Mouse (Mus musculus) left cerebral cortex, adult 8-10 months (tissue): ENCODE results near the gene Trp53bp1. TPM values are rescaled to one million over a fixed set of nuclear protein-coding genes. Genes with fewer than 3 reads are reported as not detected.

Source experiments
- DNase-seq, 2 experiments: peaks; one replicate each; pipeline ENCODE4 v3.0.0; 2022; ENCODE audit warnings: low spot score in 2 of 2
- total RNA-seq, 4 experiments: library from RNA; stranded (reverse); gene quantifications; 2 replicates each; pipeline ENCODE4 v1.2.4; 2022

Trp53bp1 gene
- total RNA-seq, 4 experiments from 2014 or later, result 139 to 154 (median 147) TPM

DNA sequence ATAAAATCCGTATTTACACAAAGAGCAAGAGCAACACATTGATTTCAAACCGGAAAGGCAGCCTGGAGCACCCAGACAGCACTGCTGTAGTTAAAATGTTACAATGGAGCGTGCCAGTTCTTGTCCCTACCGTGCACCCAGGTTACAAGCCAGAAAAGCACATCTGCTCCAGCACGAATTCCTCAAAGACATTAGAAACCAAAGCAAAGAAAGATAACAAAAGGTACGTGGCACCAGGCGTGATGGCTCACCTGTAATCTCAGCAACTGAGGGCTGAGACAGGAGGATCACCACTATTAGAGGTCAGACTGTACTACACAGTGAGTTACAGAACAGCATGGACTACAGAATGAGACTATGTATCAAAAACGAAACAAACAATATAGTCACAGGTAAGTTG is 2.8 kb downstream of the Trp53bp1 start:
- no peak for DNase-seq

DNA sequence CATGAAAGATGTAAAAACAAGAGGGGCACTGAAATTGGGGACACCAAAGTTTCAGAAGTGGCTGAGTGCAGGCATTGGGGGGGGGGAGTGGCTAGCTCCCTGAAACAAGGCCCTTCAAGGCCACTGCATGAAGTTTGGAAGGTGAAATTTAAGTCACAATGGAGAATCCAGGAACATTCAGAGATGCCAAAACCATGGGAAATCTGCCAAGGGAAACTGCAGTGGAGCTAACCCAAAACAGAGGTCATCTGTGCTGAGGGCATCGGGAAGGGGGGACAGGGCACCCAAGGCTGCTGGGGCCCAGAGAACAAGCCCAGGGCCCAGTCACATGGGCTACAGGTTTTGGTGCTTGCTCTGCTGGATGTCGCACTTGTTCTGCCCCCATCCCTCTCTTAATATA is 21.4 kb downstream of the Trp53bp1 start:
- DNase-seq, result no peak

DNA sequence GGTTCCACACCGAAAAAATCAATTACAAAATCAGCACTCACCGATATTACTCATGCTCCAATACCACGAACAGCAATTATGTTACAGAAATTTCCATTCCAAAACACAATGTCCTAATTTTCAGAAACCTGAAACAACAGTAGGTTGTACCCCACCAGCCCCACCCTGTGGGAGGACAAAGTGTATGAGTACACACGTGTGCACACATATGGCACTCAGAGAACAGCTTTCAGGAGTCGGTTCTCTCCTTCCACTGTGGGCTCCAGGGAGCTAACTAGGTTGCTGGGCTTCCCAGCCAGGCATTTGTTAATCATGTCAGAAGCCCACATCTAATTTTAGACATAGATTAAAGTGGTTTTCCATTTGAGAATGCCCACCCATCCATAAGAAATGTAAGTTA is 27.1 kb downstream of the Trp53bp1 start:
- DNase-seq, result no peak

DNA sequence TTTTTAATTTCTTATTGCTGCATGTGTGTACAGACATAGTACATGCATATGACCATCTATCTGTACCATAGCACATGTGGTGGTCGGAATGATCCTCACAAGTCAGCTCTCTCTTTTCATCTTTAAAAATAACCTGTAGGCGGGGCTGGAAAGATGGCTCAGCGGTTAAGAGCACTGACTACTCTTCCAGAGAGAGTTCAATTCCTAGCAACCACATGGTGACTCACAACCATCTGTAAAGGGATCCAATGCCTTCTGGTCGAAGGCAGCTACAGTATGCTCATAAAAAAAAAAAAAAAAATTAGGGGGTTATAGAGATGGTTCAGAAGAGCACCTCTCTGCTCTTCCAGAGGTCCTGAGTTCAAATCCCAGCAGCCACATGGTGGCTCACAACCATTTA is 31.8 kb downstream of the Trp53bp1 start:
- no peak for DNase-seq

DNA sequence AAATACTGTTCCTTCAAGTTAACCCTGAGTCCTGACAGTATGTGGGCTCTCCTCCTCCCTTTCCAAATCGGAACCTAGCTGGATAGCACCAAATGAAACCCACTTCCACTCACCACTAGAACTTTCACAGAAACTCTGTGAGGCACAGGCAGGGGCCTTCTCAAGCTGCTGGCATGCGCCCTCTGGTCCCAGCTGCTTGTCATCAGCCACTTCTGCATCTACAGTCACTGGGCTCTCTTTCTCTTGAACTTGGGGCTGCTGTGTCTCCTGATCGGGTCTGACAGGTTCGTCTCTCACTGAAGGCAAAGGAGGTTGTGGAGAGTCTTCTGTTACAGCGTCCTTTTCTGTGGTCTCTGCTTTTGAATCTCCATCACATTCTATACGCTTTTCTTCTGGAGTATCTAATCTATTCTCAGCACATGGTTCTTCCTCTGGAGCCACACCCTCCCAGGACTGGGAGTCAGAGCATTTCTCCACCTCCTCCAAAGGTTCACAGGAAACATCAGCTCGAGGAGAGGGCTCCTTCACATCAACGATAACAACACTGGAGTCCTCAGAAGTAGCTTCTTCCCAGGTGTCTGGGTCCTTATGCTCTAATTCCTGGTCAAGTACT is 35.6 kb downstream of the Trp53bp1 start:
- DNase-seq, result no peak

DNA sequence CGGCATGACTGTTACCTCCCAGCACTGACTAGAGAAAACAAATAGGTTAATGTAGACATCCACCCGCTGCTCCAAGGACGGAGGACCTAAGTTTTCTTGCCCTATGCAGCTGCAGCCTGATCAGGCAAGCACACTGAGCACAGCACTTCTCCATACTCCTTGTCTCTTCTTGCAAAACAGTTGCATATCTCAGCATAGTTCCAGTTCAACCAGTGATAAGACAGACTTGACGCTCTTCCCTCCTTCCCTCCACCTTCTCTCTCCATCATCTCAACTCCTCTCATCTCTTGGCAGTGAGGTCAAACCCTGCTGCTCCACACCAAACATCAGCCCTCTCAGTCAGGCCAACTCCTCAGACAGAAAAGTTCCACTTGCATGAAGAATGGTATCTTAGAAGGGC is 43.1 kb downstream of the Trp53bp1 start:
- DNase-seq, result no peak

DNA sequence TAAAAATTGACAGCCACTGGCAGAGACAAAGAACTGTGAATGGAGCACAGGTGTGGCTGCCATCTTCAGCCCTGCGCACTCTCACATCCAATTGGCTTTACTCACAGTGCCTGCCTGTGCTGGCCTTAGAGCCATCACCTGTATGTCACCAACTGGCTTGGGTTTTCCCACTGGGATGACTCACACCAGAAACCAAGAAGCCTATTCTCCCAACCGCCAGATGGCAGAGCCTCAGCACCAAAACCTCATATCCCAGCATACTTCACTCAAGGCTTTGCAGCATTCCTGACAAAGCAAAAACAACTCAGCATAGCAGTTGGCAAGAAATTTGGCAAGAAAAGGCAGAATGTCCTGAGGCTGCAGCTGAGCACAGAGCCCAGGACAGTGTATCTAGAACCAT is 48.2 kb downstream of the Trp53bp1 start:
- DNase-seq, result peak; percentile 28 to 36

DNA sequence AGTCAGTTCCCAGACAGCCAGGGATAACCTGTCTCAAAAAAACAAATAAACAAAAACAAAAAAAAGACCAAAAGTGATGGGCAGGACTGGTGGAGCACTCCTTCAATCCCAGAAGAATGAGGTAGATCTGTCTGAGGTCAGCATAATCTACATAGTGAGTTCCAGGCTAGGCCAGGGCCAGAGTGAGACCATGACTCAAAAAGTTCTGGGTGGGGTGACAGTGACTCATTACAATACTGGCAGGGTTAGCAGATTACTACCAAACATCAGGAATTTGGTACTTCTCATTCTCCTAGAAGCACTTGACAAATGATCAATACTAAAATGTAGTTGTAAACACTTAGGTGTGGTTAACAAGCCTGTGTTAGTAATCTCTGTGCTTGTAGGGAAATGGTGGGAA is 51.2 kb downstream of the Trp53bp1 start:
- DNase-seq, result no peak

DNA sequence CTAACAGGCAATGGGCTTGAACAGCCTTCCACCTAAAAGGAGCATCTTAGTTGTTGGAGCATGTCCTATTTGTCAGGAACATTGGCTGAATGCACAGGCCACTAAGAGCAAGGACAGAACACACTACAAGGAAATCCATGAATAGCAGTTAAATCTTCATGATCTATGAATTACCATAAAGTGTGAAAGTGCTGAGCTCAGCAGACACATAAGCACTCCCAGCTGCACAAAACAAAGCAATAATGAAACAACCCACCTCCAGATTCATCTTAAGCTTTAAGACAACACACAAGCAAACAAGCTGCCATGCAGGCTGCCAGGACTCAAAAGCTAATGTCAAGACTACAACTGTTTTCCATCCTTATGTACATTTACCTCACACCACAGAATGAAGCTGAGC is 52.0 kb downstream of the Trp53bp1 start:
- no peak for DNase-seq

DNA sequence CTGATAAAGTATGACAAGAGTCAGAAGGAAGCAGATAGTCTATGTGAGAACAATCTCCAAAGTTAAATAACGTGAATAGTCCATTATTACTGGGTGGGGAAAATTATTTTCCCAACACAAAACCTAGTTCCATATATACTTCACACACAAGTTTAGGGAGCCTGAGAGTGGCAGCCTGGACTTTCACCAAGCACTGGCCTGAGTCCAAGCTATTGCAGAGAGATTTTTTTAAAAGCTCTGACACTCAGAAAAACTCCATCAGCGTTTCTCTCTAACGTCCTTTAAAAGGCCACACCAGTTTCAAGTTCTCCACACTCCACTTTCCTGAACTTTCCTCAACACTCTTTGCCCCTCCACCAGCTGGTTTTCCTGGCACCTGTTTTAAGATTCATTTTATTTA is 56.7 kb downstream of the Trp53bp1 start:
- no peak for DNase-seq

DNA sequence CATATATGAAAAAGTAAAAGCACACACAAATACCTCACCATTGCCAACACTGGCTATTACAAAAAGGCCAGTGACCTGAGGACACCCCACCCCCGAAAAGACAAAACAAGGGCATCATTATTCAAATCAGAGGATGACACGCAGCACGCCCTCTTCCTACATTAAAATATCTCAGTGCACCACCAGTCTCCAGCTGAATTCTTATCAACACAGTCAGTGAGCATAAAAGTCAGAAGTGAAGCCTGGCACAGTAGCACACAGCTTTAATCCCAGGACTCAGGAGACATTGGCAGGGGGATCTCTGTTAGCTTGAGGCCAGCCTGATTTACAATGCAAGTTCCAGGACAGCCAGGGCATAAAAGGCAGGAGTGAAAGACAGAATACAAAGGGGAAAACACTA is 64.7 kb downstream of the Trp53bp1 start:
- DNase-seq, result no peak

DNA sequence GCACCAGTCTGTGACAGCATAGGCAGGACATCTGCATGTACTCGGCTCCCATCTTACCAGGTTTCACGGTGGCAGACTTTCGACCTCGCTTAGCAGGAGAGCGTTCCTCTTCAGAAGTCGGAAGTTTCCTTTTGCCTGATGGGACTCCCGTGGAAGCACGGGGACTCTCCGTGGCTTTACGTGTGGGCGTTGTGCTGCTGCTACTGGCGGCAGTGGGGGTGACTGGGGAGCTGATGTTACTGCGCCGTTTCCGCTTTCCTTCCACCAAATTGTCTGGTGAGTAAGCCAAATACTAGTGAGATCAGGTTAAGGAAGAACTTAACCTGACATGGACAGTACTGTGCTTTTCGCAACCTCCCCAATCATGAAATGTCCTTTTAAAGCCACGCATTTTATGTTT is 66.9 kb downstream of the Trp53bp1 start:
- DNase-seq, result no peak

DNA sequence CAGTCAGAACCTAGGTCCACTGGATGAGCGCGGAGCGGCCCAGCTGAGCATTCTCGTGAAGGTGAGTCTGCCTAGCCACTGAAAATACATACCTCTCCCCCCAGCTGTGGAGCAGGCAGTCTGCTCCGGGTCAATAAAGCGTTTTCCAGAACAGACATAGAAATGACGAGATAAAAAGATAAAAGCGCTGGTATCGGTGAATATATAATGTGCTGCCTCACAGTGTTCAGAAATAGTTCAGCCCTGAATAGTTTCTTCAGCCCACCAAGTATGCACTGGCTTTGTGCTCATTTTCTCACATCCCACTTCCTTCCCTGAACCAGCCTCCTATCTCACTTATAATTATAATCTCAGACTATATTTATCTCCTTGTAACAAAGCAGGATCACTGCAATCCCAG is 75.7 kb downstream of the Trp53bp1 start:
- DNase-seq, result peak in 1 of 2 experiments; percentile 50

DNA sequence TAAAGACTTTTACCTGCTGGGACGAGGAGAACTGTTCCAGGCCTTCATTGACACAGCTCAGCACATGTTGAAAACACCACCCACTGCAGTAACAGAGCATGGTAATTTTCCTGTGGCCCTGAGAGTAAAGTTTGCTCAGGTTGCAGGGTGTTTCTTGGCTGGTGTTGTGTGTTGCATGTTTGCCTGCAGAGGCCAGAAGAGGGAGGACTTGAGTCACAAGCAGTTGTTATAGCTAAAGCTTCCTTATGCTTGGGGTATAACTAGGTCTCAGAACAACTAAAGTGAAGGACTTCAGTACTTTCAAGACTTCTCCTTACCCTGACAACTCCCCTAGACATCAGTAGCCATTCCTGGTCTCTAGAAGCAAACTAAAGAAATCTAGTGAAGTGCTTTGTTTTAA is 82.7 kb downstream of the Trp53bp1 start:
- DNase-seq, result no peak

DNA sequence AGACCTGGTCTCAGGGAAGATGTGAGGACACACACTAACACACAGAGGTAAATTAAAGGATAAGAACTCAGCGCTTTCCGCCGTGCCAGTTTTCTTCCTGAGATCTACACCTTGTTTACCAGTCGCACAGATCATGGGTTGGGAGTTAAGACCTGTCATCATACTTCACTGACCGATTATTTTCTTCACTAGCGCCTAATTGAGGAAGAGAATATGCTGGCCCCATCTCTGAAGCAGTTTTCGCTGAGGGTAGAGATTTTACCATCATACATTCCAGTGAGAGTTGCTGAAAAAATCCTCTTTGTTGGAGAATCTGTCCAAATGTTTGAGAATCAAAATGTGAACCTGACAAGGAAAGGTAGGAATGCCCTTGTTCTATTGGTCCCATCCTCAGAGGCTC is 87.1 kb downstream of the Trp53bp1 start:
- no peak for DNase-seq

DNA sequence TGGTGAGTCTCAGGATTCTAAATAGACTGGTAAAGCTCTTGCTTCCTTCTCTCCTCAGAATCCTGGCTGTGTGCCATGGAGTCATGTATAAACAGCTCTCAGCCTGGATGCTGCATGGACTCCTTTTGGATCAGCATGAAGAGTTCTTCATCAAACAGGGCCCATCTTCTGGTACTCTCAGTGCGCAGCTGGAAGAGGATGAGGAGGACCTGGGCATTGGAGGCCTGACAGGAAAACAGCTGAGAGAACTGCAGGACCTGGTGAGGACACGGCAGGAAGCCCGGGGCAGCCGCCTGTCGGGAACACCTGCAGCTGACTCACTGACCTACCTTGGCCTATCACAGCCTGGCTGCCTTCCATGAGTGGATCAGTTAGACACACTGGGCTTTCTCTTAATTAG is 87.8 kb downstream of the Trp53bp1 start:
- no peak for DNase-seq

DNA sequence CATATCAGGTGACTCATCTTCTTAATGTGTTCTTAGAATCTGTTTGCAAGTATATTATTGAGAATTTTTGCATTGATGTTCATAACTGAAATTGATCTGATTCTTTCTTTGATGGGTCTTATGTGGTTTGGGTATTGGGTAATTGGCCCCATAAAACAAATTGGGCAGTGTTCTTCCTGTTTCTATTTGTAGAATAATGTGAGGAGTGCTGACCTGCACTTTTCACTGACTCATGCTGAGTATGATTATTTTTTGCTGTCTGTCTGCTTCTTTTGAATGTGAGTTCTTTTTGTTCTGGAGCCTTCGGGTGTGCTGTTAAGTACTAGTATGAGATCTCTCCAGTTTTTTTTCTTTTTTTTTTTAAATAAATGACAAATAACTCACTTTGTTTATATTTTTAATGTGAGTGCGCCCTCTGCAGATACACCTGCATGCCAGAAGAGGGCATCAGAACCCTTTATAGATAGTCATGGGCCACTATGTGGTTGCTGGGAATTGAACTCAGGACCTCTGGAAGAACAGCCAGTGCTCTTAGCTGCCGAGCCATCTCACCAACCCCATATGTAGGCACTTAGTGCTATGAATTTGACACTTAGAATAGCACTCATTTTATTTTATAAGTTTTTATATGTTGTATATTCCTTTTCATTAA is 92.3 kb downstream of the Trp53bp1 start:
- DNase-seq, result no peak

DNA sequence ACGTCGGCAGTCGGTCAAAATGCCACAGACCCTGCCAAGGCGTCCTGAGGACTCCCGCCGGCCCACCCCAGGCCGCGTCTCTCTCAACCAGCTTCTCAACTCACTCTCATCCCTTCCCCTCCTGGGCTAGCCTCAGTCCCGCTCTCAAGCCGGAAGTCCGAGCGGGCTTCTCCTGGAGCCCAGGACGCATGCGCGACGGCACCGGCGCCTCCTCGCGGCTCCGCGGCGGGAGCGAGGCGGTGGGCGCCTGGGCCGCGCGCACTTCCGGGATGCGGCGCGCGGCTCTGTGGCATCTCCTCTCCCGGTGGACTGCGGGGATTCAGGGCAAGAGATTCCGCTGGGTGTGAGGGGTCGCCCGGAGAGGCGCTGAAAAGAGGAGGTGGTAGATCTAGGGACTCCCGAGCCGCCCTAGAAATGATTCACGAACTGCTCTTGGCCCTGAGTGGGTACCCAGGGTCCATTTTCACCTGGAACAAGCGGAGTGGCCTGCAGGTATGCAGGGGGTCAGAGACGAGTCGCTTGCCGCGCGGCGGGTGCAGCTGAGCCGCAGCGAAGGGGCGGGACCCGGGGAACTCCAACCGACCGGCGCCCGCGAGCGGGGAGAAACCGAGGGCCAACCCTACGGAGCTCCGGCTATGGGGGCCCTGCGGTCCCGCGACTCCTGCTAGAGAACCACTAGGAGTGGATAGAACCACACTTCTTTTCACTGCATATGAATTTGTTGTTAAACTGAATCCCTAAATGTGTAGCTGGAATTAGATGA is 100.0 kb downstream of the Trp53bp1 start, which contains the start of gene Zscan29:
Zscan29 (minus strand) TSS at position 146 of the 763 bp plus-strand sequence.
- peak; percentile 64 to 71 for DNase-seq

DNA sequence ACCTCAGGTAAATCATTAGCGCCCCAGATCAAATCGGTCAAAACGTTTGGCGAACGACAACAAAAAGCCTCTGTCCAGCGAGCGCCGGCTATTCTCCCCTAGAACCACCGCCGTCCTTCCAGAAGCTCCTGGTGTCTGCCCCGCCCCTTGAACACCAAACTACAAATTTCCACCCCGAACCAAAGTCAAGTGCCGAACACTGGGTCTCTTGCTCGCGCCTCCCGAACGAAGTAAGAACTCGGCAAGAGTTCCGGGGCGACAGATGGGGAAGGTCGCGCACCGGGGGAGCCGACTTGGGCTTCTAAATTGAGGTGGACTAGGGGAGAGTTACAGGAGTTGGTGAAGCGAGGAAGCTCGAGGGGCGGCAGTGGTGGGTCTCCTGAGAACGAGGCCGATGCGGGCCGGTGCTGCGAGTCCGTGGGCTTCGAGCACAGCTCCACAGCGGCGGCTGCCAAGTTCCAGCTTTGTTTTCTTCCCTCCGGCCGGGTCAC is 100.7 kb downstream of the Trp53bp1 start, which contains the start of gene Tubgcp4:
Tubgcp4 (plus strand) TSS at position 174 of the 491 bp plus-strand sequence.
- DNase-seq, result no peak

DNA sequence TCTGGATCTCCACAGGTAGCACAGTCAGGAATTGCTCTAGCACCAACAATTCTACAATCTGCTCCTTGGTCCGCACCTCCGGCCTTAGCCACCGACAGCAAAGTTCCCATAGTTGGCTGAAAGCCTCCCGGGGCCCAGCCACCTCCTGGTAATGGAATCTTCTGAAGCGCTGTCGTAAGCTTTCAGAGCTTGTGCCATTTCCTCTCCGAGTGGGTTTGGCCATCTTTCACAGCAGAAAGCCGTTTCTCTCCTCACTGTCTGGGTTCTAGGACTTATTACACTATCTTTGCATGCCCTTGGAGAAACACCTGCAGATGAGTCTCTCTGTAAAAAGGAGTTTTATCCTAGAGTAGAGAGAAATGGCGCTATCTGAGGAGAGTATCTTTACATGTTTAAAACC is 101.3 kb downstream of the Trp53bp1 start:
- no peak for DNase-seq

DNA sequence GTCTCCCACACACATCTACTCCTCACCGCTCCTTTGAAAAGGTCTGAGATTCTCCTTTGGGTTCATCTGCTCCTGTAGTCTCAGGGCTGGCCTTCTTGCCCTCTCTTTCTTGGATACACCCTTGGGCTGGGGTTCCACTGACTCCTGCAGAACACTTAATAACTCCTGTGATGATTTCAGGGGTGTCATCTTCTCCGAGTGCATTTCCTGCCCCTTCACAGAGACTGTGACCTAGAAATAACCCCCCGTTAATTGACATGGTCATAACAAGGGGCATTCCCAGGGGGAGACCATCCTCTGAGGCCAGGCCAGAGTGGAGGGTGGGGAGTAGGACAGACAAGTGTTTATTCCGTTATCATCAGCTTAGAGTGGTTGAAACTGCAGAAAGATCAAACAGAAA is 102.0 kb downstream of the Trp53bp1 start:
- DNase-seq, result no peak

DNA sequence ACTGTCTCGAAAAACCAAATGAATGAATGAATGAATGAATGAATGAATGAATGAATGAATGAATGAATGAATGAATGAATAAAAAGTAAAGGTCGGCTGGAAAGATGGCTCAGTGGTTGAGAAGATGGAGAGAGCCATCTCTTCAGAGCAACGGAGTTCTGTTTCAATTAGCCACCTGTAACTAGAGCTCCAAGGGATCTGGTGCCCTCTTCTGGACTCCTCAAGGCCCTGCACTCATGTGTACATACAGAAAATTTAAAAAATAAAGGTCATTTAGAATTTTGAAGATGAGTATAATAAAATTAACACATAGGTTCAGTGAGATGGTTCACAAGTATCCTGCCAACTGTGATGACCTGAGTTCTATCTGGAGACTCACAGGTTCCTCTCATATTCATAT is 118.1 kb downstream of the Trp53bp1 start:
- no peak for DNase-seq
